Mouse (Mus musculus): ENCODE results near the gene Cux2. TPM values are rescaled to one million over a fixed set of nuclear protein-coding genes. Genes with fewer than 3 reads are reported as not detected.

Gene Cux2
- polyA plus RNA-seq, 1 experiment from 2014 or later = 7.1 TPM

DNA sequence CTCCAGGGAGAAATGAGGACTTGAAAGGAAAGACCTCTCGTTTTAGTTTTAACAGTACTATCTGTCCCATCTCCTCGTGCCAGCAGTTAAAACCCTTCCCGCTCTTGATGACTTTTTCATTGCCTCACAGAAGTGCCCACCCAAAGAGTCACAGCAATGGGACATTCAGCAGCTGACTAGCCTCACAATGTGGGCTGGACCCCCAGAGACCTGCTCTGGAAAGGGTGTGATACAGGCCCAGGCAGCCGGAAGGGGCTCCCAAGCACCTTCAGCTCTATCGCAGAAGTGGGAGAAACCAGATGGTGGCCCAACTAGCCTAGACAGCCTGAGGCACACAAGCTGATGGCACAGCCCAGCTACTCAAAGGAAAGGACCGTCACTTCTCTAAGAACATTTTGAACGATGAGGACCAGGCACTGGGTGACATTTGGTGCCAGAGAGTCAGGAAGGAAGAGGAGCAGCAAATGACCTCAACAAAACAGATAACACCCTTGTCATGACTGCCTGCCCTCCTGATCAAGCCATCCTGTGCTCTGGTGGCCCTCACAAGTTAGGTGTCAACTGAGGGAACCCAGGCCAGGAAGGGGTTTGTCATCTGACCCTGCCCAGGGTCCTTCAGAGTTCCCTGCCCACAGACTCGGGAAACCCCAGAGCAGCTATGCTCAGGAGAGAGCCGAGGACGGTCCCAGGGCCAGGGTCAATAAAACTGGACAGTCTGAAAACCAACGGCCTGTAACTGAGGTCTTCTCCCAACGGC is 214.7 kb downstream of the Cux2 start:
- Histone ChIP-seq H3K4me3 (ENCODE audit: low read depth, low read length) (peak overlapping the region; percentile 75), H3K27ac (ENCODE audit: low read depth, low read length) (peak overlapping the region; percentile 79), H3K9me3 (replicated peaks; ENCODE audit: control insufficient read depth, low read length) (no peaks in the 10 kb centered on the region), H3K4me2 (peak overlapping the region; percentile 98), H3K9ac (ENCODE audit: low read depth, low read length) (peak overlapping the region; percentile 82), H3K27me3 (ENCODE audit: control insufficient read depth, insufficient read depth, low read length) (no peaks in the 10 kb centered on the region), H3K4me1 (ENCODE audit: control insufficient read depth, insufficient read depth, low read length) (peaks cover 49% of the 10 kb centered on the region), H3K36me3 (ENCODE audit: control insufficient read depth, insufficient read depth, low read length) (no peaks in the 10 kb centered on the region)
- no peak for ATAC-seq (replicated peaks; ENCODE audit: insufficient number of reproducible peaks, low FRiP score, low TSS enrichment)
- WGBS (ENCODE audit: insufficient replicate concordance) = 20% methylated on average over 12 of the region's 12 CpGs

GRCm38 (mm10) chr5:121834241-121834606 is 215.7 kb downstream of the Cux2 start:
- peak overlapping the region; percentile 43; the same call in 1 of the 2 replicates for H3K9ac ChIP-seq (ENCODE audit: low read depth, low read length)
- no peaks in the 10 kb centered on the region for H3K36me3 ChIP-seq (ENCODE audit: control insufficient read depth, insufficient read depth, low read length)
- H3K27me3 ChIP-seq (ENCODE audit: control insufficient read depth, insufficient read depth, low read length) = peaks cover 4% of the 10 kb centered on the region; the same call in 1 of the 2 replicates
- no peaks in the 10 kb centered on the region for H3K9me3 ChIP-seq (replicated peaks; ENCODE audit: control insufficient read depth, low read length)
- peaks cover 49% of the 10 kb centered on the region for H3K4me1 ChIP-seq (ENCODE audit: control insufficient read depth, insufficient read depth, low read length)
- no peak for ATAC-seq (replicated peaks; ENCODE audit: insufficient number of reproducible peaks, low FRiP score, low TSS enrichment)
- H3K27ac ChIP-seq (ENCODE audit: low read depth, low read length) = peak overlapping the region; percentile 68; the same call in 1 of the 2 replicates
- peak overlapping the region; percentile 98 for H3K4me2 ChIP-seq
- H3K4me3 ChIP-seq (ENCODE audit: low read depth, low read length) = peak overlapping the region; percentile 75
- 63% methylated on average over 7 of the region's 7 CpGs for WGBS (ENCODE audit: insufficient replicate concordance)

DNA sequence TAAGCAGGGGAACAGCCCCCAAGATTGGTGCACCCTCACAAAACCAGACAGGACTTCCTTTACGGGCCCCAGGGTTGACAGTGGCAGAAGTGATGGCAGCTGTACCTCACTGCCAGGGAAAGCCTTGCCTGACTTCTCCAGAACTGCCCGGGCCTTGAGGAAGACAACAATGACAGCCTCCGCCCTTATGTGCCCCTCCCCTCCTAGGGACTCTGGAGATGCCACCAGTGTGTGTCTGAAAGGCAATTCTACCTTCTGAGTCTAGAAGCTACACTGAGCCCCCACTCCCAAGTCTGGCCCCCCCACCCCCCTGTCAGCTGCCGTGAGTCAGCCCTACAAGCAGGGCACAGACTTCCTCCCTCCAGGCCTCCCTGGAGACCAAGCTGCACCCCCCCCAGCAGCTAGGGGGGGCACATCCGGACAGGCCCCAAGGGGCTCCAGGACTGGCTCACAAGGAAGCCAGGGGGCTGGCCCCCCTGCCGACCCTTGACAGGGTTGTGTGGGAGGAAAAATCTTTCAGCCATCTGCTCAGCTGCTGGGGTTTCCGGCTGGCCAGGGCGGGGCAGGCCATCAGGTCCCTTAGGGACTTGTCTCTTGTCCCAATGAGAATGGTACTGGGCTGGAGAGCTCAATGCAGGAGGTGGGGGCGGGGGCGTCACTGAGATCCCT is 216.2 kb downstream of the Cux2 start:
- Histone ChIP-seq H3K4me3 (ENCODE audit: low read depth, low read length) (peak overlapping the region; percentile 75), H3K9ac (ENCODE audit: low read depth, low read length) (peak overlapping the region; percentile 43; the same call in 1 of the 2 replicates), H3K4me2 (peak overlapping the region; percentile 98), H3K27me3 (ENCODE audit: control insufficient read depth, insufficient read depth, low read length) (peaks cover 4% of the 10 kb centered on the region; the same call in 1 of the 2 replicates), H3K27ac (ENCODE audit: low read depth, low read length) (peak overlapping the region; percentile 68), H3K9me3 (replicated peaks; ENCODE audit: control insufficient read depth, low read length) (no peaks in the 10 kb centered on the region), H3K4me1 (ENCODE audit: control insufficient read depth, insufficient read depth, low read length) (peaks cover 52% of the 10 kb centered on the region), H3K36me3 (ENCODE audit: control insufficient read depth, insufficient read depth, low read length) (no peaks in the 10 kb centered on the region)
- WGBS (ENCODE audit: insufficient replicate concordance) = 31% methylated on average over 10 of the region's 10 CpGs
- no peak for ATAC-seq (replicated peaks; ENCODE audit: insufficient number of reproducible peaks, low FRiP score, low TSS enrichment)

GRCm38 (mm10) chr5:121833159-121833558 is 216.7 kb downstream of the Cux2 start:
- Histone ChIP-seq H3K9ac (ENCODE audit: low read depth, low read length) (no peak overlapping the region), H3K36me3 (ENCODE audit: control insufficient read depth, insufficient read depth, low read length) (peaks cover under 1% of the 10 kb centered on the region; the same call in 1 of the 2 replicates), H3K4me1 (ENCODE audit: control insufficient read depth, insufficient read depth, low read length) (peaks cover 52% of the 10 kb centered on the region), H3K9me3 (replicated peaks; ENCODE audit: control insufficient read depth, low read length) (no peaks in the 10 kb centered on the region), H3K4me2 (peak overlapping the region; percentile 98), H3K27ac (ENCODE audit: low read depth, low read length) (peak overlapping the region; percentile 68), H3K4me3 (ENCODE audit: low read depth, low read length) (peak overlapping the region; percentile 75; the same call in 1 of the 2 replicates), H3K27me3 (ENCODE audit: control insufficient read depth, insufficient read depth, low read length) (peaks cover 6% of the 10 kb centered on the region; the same call in 1 of the 2 replicates)
- ATAC-seq (replicated peaks; ENCODE audit: insufficient number of reproducible peaks, low FRiP score, low TSS enrichment) = no peak
- WGBS (ENCODE audit: insufficient replicate concordance) = 85% methylated on average over 2 of the region's 2 CpGs

GRCm38 (mm10) chr5:121832376-121833155 is 217.3 kb downstream of the Cux2 start:
- Histone ChIP-seq H3K9ac (ENCODE audit: low read depth, low read length) (no peak overlapping the region), H3K27ac (ENCODE audit: low read depth, low read length) (0 out of 2 replicates have a peak overlapping the region, but pooled peaks have one; percentile 46), H3K27me3 (ENCODE audit: control insufficient read depth, insufficient read depth, low read length) (peaks cover 6% of the 10 kb centered on the region; the same call in 1 of the 2 replicates), H3K4me1 (ENCODE audit: control insufficient read depth, insufficient read depth, low read length) (peaks cover 46% of the 10 kb centered on the region), H3K9me3 (replicated peaks; ENCODE audit: control insufficient read depth, low read length) (no peaks in the 10 kb centered on the region), H3K4me2 (peak overlapping the region; percentile 35), H3K4me3 (ENCODE audit: low read depth, low read length) (no peak overlapping the region), H3K36me3 (ENCODE audit: control insufficient read depth, insufficient read depth, low read length) (peaks cover 2% of the 10 kb centered on the region; the same call in 1 of the 2 replicates)
- WGBS (ENCODE audit: insufficient replicate concordance) = 74% methylated on average over 6 of the region's 6 CpGs
- no peak for ATAC-seq (replicated peaks; ENCODE audit: insufficient number of reproducible peaks, low FRiP score, low TSS enrichment)

- Histone ChIP-seq H3K9me3 (replicated peaks; ENCODE audit: control insufficient read depth, low read length) (no peaks in the 10 kb centered on the region), H3K4me1 (ENCODE audit: control insufficient read depth, insufficient read depth, low read length) (peaks cover 44% of the 10 kb centered on the region), H3K36me3 (ENCODE audit: control insufficient read depth, insufficient read depth, low read length) (peaks cover 2% of the 10 kb centered on the region; the same call in 1 of the 2 replicates), H3K4me3 (ENCODE audit: low read depth, low read length) (no peak overlapping the region), H3K4me2 (no peak overlapping the region), H3K27ac (ENCODE audit: low read depth, low read length) (no peak overlapping the region), H3K27me3 (ENCODE audit: control insufficient read depth, insufficient read depth, low read length) (peaks cover 6% of the 10 kb centered on the region; the same call in 1 of the 2 replicates), H3K9ac (ENCODE audit: low read depth, low read length) (no peak overlapping the region)
- no peak for ATAC-seq (replicated peaks; ENCODE audit: insufficient number of reproducible peaks, low FRiP score, low TSS enrichment)
- 85% methylated on average over 6 of the region's 6 CpGs for WGBS (ENCODE audit: insufficient replicate concordance)
These were observed 218.8 kb downstream of the Cux2 start for GRCm38 (mm10) chr5:121831002-121831601.

GRCm38 (mm10) chr5:121828491-121829432 is 221.1 kb downstream of the Cux2 start:
- ATAC-seq (replicated peaks; ENCODE audit: insufficient number of reproducible peaks, low FRiP score, low TSS enrichment) = no peak
- Histone ChIP-seq H3K9me3 (replicated peaks; ENCODE audit: control insufficient read depth, low read length) (no peaks in the 10 kb centered on the region), H3K27me3 (ENCODE audit: control insufficient read depth, insufficient read depth, low read length) (peaks cover 6% of the 10 kb centered on the region; the same call in 1 of the 2 replicates), H3K4me3 (ENCODE audit: low read depth, low read length) (peak overlapping the region; percentile 31), H3K27ac (ENCODE audit: low read depth, low read length) (no peak overlapping the region), H3K9ac (ENCODE audit: low read depth, low read length) (no peak overlapping the region), H3K36me3 (ENCODE audit: control insufficient read depth, insufficient read depth, low read length) (peaks cover 2% of the 10 kb centered on the region; the same call in 1 of the 2 replicates), H3K4me1 (ENCODE audit: control insufficient read depth, insufficient read depth, low read length) (peaks cover 32% of the 10 kb centered on the region), H3K4me2 (peak overlapping the region; percentile 67)
- 21% methylated on average over 81 of the region's 82 CpGs for WGBS (ENCODE audit: insufficient replicate concordance)

All from heart, embryonic 11.5 days (tissue).